Mouse (Mus musculus) liver, adult 2 months (tissue): ENCODE data around the gene Cdc42ep3.

Experiments
- CTCF ChIP-seq: fragments of 200-500 bp; IDR thresholded peaks from 2 replicates; pipeline ENCODE4 v1.5.1; 2011; ENCODE audit warnings: low read depth, low read length, control low read depth
- POLR2A ChIP-seq: fragments of 200-500 bp; IDR thresholded peaks from 2 replicates; pipeline ENCODE4 v1.6.1; 2011; ENCODE audit warnings: low read length, control low read depth; ENCODE audit not compliant: insufficient read depth; ENCODE audit errors: extremely low read depth

- TF ChIP-seq CTCF (no peak), POLR2A (no peak)
Observed at GRCm38 (mm10) chr17:79353446-79354173, 1.3 kb downstream of the Cdc42ep3 start.
